Mouse (Mus musculus) ES-Bruce4 (cell line): ENCODE data around the gene Bola1. TPM values are rescaled to one million over a fixed set of nuclear protein-coding genes. Genes with fewer than 3 reads are reported as not detected.
"Not testable (repeated sequence)": the region's sequence is repeated elsewhere in the genome, so short reads cannot be mapped to it uniquely, and the experiment has no call there.

Experiments
- H3K27ac ChIP-seq: 2 replicates; pipeline ENCODE4 v1.5.1; 2012; ENCODE audit warnings: low read length, inconsistent platforms; ENCODE audit not compliant: insufficient read depth
- H3K27me3 ChIP-seq: 2 replicates; pipeline ENCODE4 v1.6.1; 2012; ENCODE audit warnings: mild to moderate bottlenecking, low read length, inconsistent platforms; ENCODE audit not compliant: control insufficient read depth, poor library complexity, insufficient read depth, severe bottlenecking
- H3K36me3 ChIP-seq: 2 replicates; pipeline ENCODE4 v1.6.1; 2012; ENCODE audit warnings: inconsistent platforms, mild to moderate bottlenecking, low read length, moderate library complexity; ENCODE audit not compliant: control insufficient read depth, poor library complexity, insufficient read depth, severe bottlenecking
- H3K4me1 ChIP-seq: one replicate; pipeline ENCODE4 v1.8.1; 2011; ENCODE audit warnings: low read length; ENCODE audit not compliant: control insufficient read depth, insufficient read depth
- H3K4me3 ChIP-seq: 2 replicates; pipeline ENCODE4 v1.5.1; 2011; ENCODE audit warnings: low read depth, mild to moderate bottlenecking, low read length
- H3K9ac ChIP-seq: 2 replicates; pipeline ENCODE4 v1.6.1; 2012; ENCODE audit warnings: low read depth, mild to moderate bottlenecking, inconsistent platforms; ENCODE audit not compliant: poor library complexity, severe bottlenecking
- H3K9me3 ChIP-seq: replicated peaks from 2 replicates; pipeline ENCODE4 v1.6.1; 2012; ENCODE audit warnings: mild to moderate bottlenecking, low read length, inconsistent platforms; ENCODE audit not compliant: control insufficient read depth, poor library complexity, insufficient read depth, severe bottlenecking
- CTCF ChIP-seq: IDR thresholded peaks from one replicate; pipeline ENCODE4 v1.8.1; 2011; ENCODE audit warnings: low read depth, low read length
- EP300 ChIP-seq: IDR thresholded peaks from 2 replicates; pipeline ENCODE4 v1.6.1; 2011; ENCODE audit warnings: low read depth, low read length; ENCODE audit not compliant: insufficient read depth
- POLR2A ChIP-seq: IDR thresholded peaks from one replicate; pipeline ENCODE4 v1.8.1; 2011; ENCODE audit warnings: low read length; ENCODE audit not compliant: insufficient read depth
- polyA plus RNA-seq: library from polyadenylated mRNA; stranded (reverse); fragments of >200 nt; gene quantifications from 2 replicates; pipeline ENCODE4 v1.2.4, GENCODE M21; 2011; ENCODE audit warnings: low read depth; ENCODE audit not compliant: missing spikeins, insufficient read depth, insufficient read length

Bola1 gene
- polyA plus RNA-seq, 1 experiment, result 18.1 TPM

GRCm38 (mm10) chr3:96178427-96178826 lies 41.1 kb downstream of the Bola1 start:
- Histone ChIP-seq H3K36me3 (peaks cover 37% of the 10 kb centered on the region), H3K4me1 (no peaks in the 10 kb centered on the region), H3K27me3 (no peaks in the 10 kb centered on the region), H3K4me3 (no peak overlapping the region), H3K27ac (no peak overlapping the region), H3K9me3 (no peaks in the 10 kb centered on the region), H3K9ac (no peak overlapping the region)
- TF ChIP-seq POLR2A, result no peak
- TF ChIP-seq CTCF, result no peak
- no peak for TF ChIP-seq EP300

GRCm38 (mm10) chr3:96175251-96175650 lies 44.3 kb downstream of the Bola1 start:
- H3K27me3 ChIP-seq, result no peaks in the 10 kb centered on the region
- no peak for TF ChIP-seq CTCF
- no peak for TF ChIP-seq EP300
- no peak for TF ChIP-seq POLR2A
- H3K36me3 ChIP-seq, result peaks cover 37% of the 10 kb centered on the region
- no peaks in the 10 kb centered on the region for H3K9me3 ChIP-seq
- peaks cover 4% of the 10 kb centered on the region for H3K4me1 ChIP-seq
- no peak overlapping the region for H3K9ac ChIP-seq
- H3K27ac ChIP-seq, result no peak overlapping the region
- H3K4me3 ChIP-seq, result no peak overlapping the region

- H3K9ac ChIP-seq, H3K27ac ChIP-seq, H3K27me3 ChIP-seq, H3K9me3 ChIP-seq, H3K4me1 ChIP-seq: not testable (repeated sequence)
- H3K4me3 ChIP-seq, result peak overlapping the region; percentile 6
- H3K36me3 ChIP-seq, result peaks cover 37% of the 10 kb centered on the region
Measured at GRCm38 (mm10) chr3:96174042-96174441, 45.5 kb downstream of the Bola1 start.

- Histone ChIP-seq H3K27me3 (no peaks in the 10 kb centered on the region), H3K36me3 (peaks cover 34% of the 10 kb centered on the region), H3K4me3 (peak overlapping the region; percentile 72), H3K4me1 (peaks cover 5% of the 10 kb centered on the region), H3K27ac (no peak overlapping the region), H3K9me3 (no peaks in the 10 kb centered on the region), H3K9ac (peak overlapping the region; percentile 62)
- TF ChIP-seq CTCF (no peak), EP300 (no peak), POLR2A (no peak)
Measured at GRCm38 (mm10) chr3:96173185-96173584, 46.3 kb downstream of the Bola1 start.

GRCm38 (mm10) chr3:96172197-96173178 lies 47.0 kb downstream of the Bola1 start, which contains the start of gene Sf3b4:
Sf3b4 (plus strand) TSS chr3:96172332.
- TF ChIP-seq CTCF (no peak), POLR2A (peak; percentile 68), EP300 (0 out of 2 replicates have a peak, but pooled peaks have one; percentile 22)
- Histone ChIP-seq H3K36me3 (peaks cover 30% of the 10 kb centered on the region), H3K27me3 (no peaks in the 10 kb centered on the region), H3K9me3 (no peaks in the 10 kb centered on the region), H3K4me1 (peaks cover 5% of the 10 kb centered on the region), H3K9ac (peak within 1 kb of the TSS; percentile 62), H3K27ac (peak within 1 kb of the TSS; percentile 85), H3K4me3 (peak within 1 kb of the TSS; percentile 93)

GRCm38 (mm10) chr3:96171583-96172196 lies 47.8 kb downstream of the Bola1 start:
- H3K27ac ChIP-seq, result peak overlapping the region; percentile 85

More at GRCm38 (mm10) chr3:96171583-96172196, 47.8 kb downstream of the Bola1 start:
- H3K4me3 ChIP-seq, result peak overlapping the region; percentile 93
- H3K4me1 ChIP-seq, result peaks cover 5% of the 10 kb centered on the region
- H3K9me3 ChIP-seq, result no peaks in the 10 kb centered on the region
- peaks cover 29% of the 10 kb centered on the region for H3K36me3 ChIP-seq
- H3K27me3 ChIP-seq, result no peaks in the 10 kb centered on the region
- TF ChIP-seq POLR2A (no peak), EP300 (no peak), CTCF (no peak)
- peak overlapping the region; percentile 62 for H3K9ac ChIP-seq
